Mouse (Mus musculus): ENCODE results near the gene Nlrp4c.
A peak's percentile ranks its signal among the peaks of the same experiment; 100 is the strongest.
"Not testable (repeated sequence)": the region's sequence is repeated elsewhere in the genome, so short reads cannot be mapped to it uniquely, and the experiment has no call there.

The Nlrp4c gene

GRCm38 (mm10) chr7:6044861-6045260 lies at the start of gene Nlrp4c:
Gene Nlrp4c (plus strand): TSS chr7:6045161.
- no peak for DNase-seq (ENCODE audit: low spot score in 2 of 2)

- no peak for DNase-seq (ENCODE audit: low spot score in 2 of 2)
These were observed 34.1 kb upstream of the Nlrp4c start, which contains the start of gene Vmn1r65 for GRCm38 (mm10) chr7:6010910-6011309. Gene Vmn1r65 (minus strand): TSS chr7:6011010.

GRCm38 (mm10) chr7:6119501-6119900 lies 74.5 kb downstream of the Nlrp4c start:
- DNase-seq (ENCODE audit: low spot score in 2 of 2) = no peak

- DNase-seq (ENCODE audit: low spot score in 2 of 2) = not testable (repeated sequence)
These were observed 75.1 kb downstream of the Nlrp4c start for GRCm38 (mm10) chr7:6120104-6120503.

- DNase-seq (ENCODE audit: low spot score in 2 of 2) = not testable (repeated sequence)
These were observed 76.2 kb downstream of the Nlrp4c start for GRCm38 (mm10) chr7:6121128-6121527.

GRCm38 (mm10) chr7:6126690-6127448 lies 81.9 kb downstream of the Nlrp4c start:
- peak; percentile 52 to 80 for DNase-seq (ENCODE audit: low spot score in 2 of 2)

- no peak for DNase-seq (ENCODE audit: low spot score in 2 of 2)
These were observed 85.4 kb downstream of the Nlrp4c start for GRCm38 (mm10) chr7:6130346-6130745.

GRCm38 (mm10) chr7:6132646-6133045 lies 87.7 kb downstream of the Nlrp4c start:
- no peak for DNase-seq (ENCODE audit: low spot score in 2 of 2)

GRCm38 (mm10) chr7:6136497-6136896 lies 91.5 kb downstream of the Nlrp4c start:
- no peak for DNase-seq (ENCODE audit: low spot score in 2 of 2)

- DNase-seq (ENCODE audit: low spot score in 2 of 2) = no peak
These were observed 94.3 kb downstream of the Nlrp4c start for GRCm38 (mm10) chr7:6139295-6139694.

- no peak for DNase-seq (ENCODE audit: low spot score in 2 of 2)
These were observed 99.1 kb downstream of the Nlrp4c start for GRCm38 (mm10) chr7:6143991-6144531.

- DNase-seq (ENCODE audit: low spot score in 2 of 2) = no peak
These were observed 100.6 kb downstream of the Nlrp4c start for GRCm38 (mm10) chr7:6145423-6146188.

GRCm38 (mm10) chr7:6146194-6146981 lies 101.4 kb downstream of the Nlrp4c start:
- no peak for DNase-seq (ENCODE audit: low spot score in 2 of 2)

GRCm38 (mm10) chr7:6146982-6147325 lies 102.0 kb downstream of the Nlrp4c start:
- no peak for DNase-seq (ENCODE audit: low spot score in 2 of 2)

GRCm38 (mm10) chr7:6147688-6148087 lies 102.7 kb downstream of the Nlrp4c start:
- no peak for DNase-seq (ENCODE audit: low spot score in 2 of 2)

GRCm38 (mm10) chr7:6151266-6151665 lies 106.3 kb downstream of the Nlrp4c start:
- DNase-seq (ENCODE audit: low spot score in 2 of 2) = no peak

GRCm38 (mm10) chr7:6152036-6152435 lies 107.1 kb downstream of the Nlrp4c start:
- no peak for DNase-seq (ENCODE audit: low spot score in 2 of 2)

GRCm38 (mm10) chr7:6153131-6153530 lies 108.2 kb downstream of the Nlrp4c start:
- DNase-seq (ENCODE audit: low spot score in 2 of 2) = no peak

- DNase-seq (ENCODE audit: low spot score in 2 of 2) = no peak
These were observed 109.2 kb downstream of the Nlrp4c start for GRCm38 (mm10) chr7:6154164-6154563.
